8 mouse cellular contexts compared by ENCODE assay signal in genomic region chr19:45007425-45008191, GRCm38 (mm10). TPM values are rescaled to one million over a fixed set of nuclear protein-coding genes. Genes with fewer than 3 reads are reported as not detected.
DNase-seq lines count a peak whose midpoint lies in the region; ATAC-seq and TF ChIP-seq lines count a peak whose summit lies in the region.

No protein-coding gene starts in this region.

- peaks cover 68% of the 10 kb centered on the region for H3K36me3 ChIP-seq in erythroblast, embryonic 14.5 days (ENCODE audit: control insufficient read depth)
- peaks cover 52% of the 10 kb centered on the region for H3K36me3 ChIP-seq in intestine, postnatal 0 days (ENCODE audit: control insufficient read depth, insufficient read depth)
- peaks cover 74% of the 10 kb centered on the region for H3K36me3 ChIP-seq in midbrain, embryonic 10.5 days

- peak overlapping the region; percentile 93 for H3K4me2 ChIP-seq in intestine, postnatal 0 days (replicated peaks; ENCODE audit: low read depth)

- intact Hi-C loops in left cerebral cortex, adult 2 months (cut with DNase I) = no loop called here

- H3K4me1 ChIP-seq in erythroblast, embryonic 14.5 days (ENCODE audit: control insufficient read depth) = peaks cover 27% of the 10 kb centered on the region
- H3K4me1 ChIP-seq in intestine, postnatal 0 days (replicated peaks; ENCODE audit: control insufficient read depth, insufficient read depth, low read length) = no peaks in the 10 kb centered on the region; the same call in 1 of the 2 replicates
- H3K4me1 ChIP-seq in midbrain, embryonic 10.5 days = peaks cover 33% of the 10 kb centered on the region

- DNase-seq in adrenal gland, postnatal 36 days = peak; percentile 72 to 85
- no peak for DNase-seq in midbrain, embryonic 10.5 days (ENCODE audit: low spot score)
- no peak for DNase-seq in testis, postnatal 14 days (ENCODE audit: low spot score)
- DNase-seq in left cerebral cortex, adult 2 months (ENCODE audit: extremely low spot score in 1 of 2, low spot score in 2 of 2) = no peak
- no peak for DNase-seq in layer of hippocampus, adult 8-10 months (ENCODE audit: low spot score in 2 of 2)

- H3K27me3 ChIP-seq in erythroblast, embryonic 14.5 days (ENCODE audit: control insufficient read depth) = no peaks in the 10 kb centered on the region
- no peaks in the 10 kb centered on the region for H3K27me3 ChIP-seq in intestine, postnatal 0 days (replicated peaks; ENCODE audit: control insufficient read depth, insufficient read depth, low read length)
- no peaks in the 10 kb centered on the region for H3K27me3 ChIP-seq in midbrain, embryonic 10.5 days (ENCODE audit: low read depth, poor library complexity, severe bottlenecking)

- no peaks in the 10 kb centered on the region for H3K9me3 ChIP-seq in erythroblast, embryonic 14.5 days (ENCODE audit: control insufficient read depth, low read length)
- H3K9me3 ChIP-seq in intestine, postnatal 0 days (ENCODE audit: control insufficient read depth) = no peaks in the 10 kb centered on the region
- no peaks in the 10 kb centered on the region for H3K9me3 ChIP-seq in midbrain, embryonic 10.5 days (replicated peaks)

- peak overlapping the region; percentile 79 for H3K4me3 ChIP-seq in erythroblast, embryonic 14.5 days (replicated peaks)
- H3K4me3 ChIP-seq in intestine, postnatal 0 days (ENCODE audit: low read depth, low read length) = peak overlapping the region; percentile 86; the same call in 1 of the 2 replicates
- H3K4me3 ChIP-seq in midbrain, embryonic 10.5 days = peak overlapping the region; percentile 78
- no peak overlapping the region; the same call in 1 of the 2 replicates for H3K4me3 ChIP-seq in left cerebral cortex, adult 2 months

- H3K9ac ChIP-seq in intestine, postnatal 0 days (ENCODE audit: low read depth, low read length) = peak overlapping the region; percentile 74; the same call in 1 of the 2 replicates

- TF ChIP-seq CTCF in intestine, postnatal 0 days (IDR thresholded peaks at IDR 0.05; ENCODE audit: low read depth) = no peak
- TF ChIP-seq CTCF in left cerebral cortex, adult 2 months (IDR thresholded peaks at IDR 0.05) = no peak

- WGBS in intestine, postnatal 0 days = 70% methylated on average over 20 of the region's 20 CpGs
- 94% methylated on average over 20 of the region's 20 CpGs for WGBS in midbrain, embryonic 10.5 days

- no peak overlapping the region; the same call in 1 of the 2 replicates for H3K27ac ChIP-seq in intestine, postnatal 0 days (ENCODE audit: low read depth, low read length)
- H3K27ac ChIP-seq in midbrain, embryonic 10.5 days (replicated peaks) = peak overlapping the region; percentile 86
- no peak overlapping the region for H3K27ac ChIP-seq in left cerebral cortex, adult 2 months

- ATAC-seq in erythroblast, adult 5-6 weeks (replicated peaks; ENCODE audit: low FRiP score, poor library complexity, severe bottlenecking) = no peak
- ATAC-seq in intestine, postnatal 0 days = no peak

RNA-seq across cellular contexts. Expression of gene Mrpl43, which starts 1.4 kb away (rescaled TPM):
- 7.0 and 7.7 TPM in 2 replicates for polyA plus RNA-seq in erythroblast, embryonic 14.5 days (2012)
- total RNA-seq in erythroblast, adult 5-6 weeks (2015; ENCODE audit: low replicate concordance) = 9.2 and 14.0 TPM in 2 replicates
- total RNA-seq in erythroblast, adult 5-6 weeks (2017; ENCODE audit: low replicate concordance) = 8.0 and 11.6 TPM in 2 replicates
- 10 to 100 TPM; 49.0 to 53.6 TPM for total RNA-seq in adrenal gland, postnatal 36 days (2021)
- polyA plus RNA-seq in intestine, postnatal 0 days (2015; fragmentation: Nextera tagmentation; extraction: Ambion mirVana) = 80.1 and 83.0 TPM in 2 replicates
- 71.6 and 72.9 TPM in 2 replicates for polyA plus RNA-seq in midbrain, embryonic 10.5 days (2016; fragmentation: Nextera tagmentation; extraction: Ambion mirVana)
- total RNA-seq in left cerebral cortex, adult 2 months (2021) = 10 to 100 TPM; 40.9 to 41.8 TPM
- total RNA-seq in layer of hippocampus, adult 8-10 months (2022) = 10 to 100 TPM; 31.8 to 45.4 (median 39.1) TPM

RNA-seq across cellular contexts. Expression of gene Twnk, which starts 2.1 kb away (rescaled TPM):
- polyA plus RNA-seq in erythroblast, embryonic 14.5 days (2012) = 0.17 and 0.29 TPM in 2 replicates
- 0.84 and 3.5 TPM in 2 replicates for total RNA-seq in erythroblast, adult 5-6 weeks (2015; ENCODE audit: low replicate concordance)
- total RNA-seq in erythroblast, adult 5-6 weeks (2017; ENCODE audit: low replicate concordance) = 1.9 and 5.2 TPM in 2 replicates
- 10 to 100 TPM; 30.8 to 33.0 TPM for total RNA-seq in adrenal gland, postnatal 36 days (2021)
- polyA plus RNA-seq in intestine, postnatal 0 days (2015; fragmentation: Nextera tagmentation; extraction: Ambion mirVana) = 7.1 and 7.4 TPM in 2 replicates
- 31.4 and 33.6 TPM in 2 replicates for polyA plus RNA-seq in midbrain, embryonic 10.5 days (2016; fragmentation: Nextera tagmentation; extraction: Ambion mirVana)
- total RNA-seq in left cerebral cortex, adult 2 months (2021) = 10 to 100 TPM; 12.9 to 14.8 TPM
- total RNA-seq in layer of hippocampus, adult 8-10 months (2022) = 10 to 100 TPM; 13.3 to 16.3 (median 14.8) TPM

RNA-seq across cellular contexts. Expression of gene Lzts2, which starts 6.6 kb away (rescaled TPM):
- polyA plus RNA-seq in erythroblast, embryonic 14.5 days (2012) = 0.29 and 0.33 TPM in 2 replicates
- not detected in 2 replicates for total RNA-seq in erythroblast, adult 5-6 weeks (2015; ENCODE audit: low replicate concordance)
- total RNA-seq in erythroblast, adult 5-6 weeks (2017; ENCODE audit: low replicate concordance) = 0.42 and 0.60 TPM in 2 replicates
- total RNA-seq in adrenal gland, postnatal 36 days (2021) = 10 to 100 TPM; 90.4 to 95.6 TPM
- polyA plus RNA-seq in intestine, postnatal 0 days (2015; fragmentation: Nextera tagmentation; extraction: Ambion mirVana) = 26.0 and 26.2 TPM in 2 replicates
- polyA plus RNA-seq in midbrain, embryonic 10.5 days (2016; fragmentation: Nextera tagmentation; extraction: Ambion mirVana) = 55.1 and 58.4 TPM in 2 replicates
- 10 to 100 TPM; 36.5 to 39.1 TPM for total RNA-seq in left cerebral cortex, adult 2 months (2021)
- 10 to 100 TPM; 31.0 to 38.3 (median 33.3) TPM for total RNA-seq in layer of hippocampus, adult 8-10 months (2022)

RNA-seq across cellular contexts. Expression of gene Sema4g, which starts 18.7 kb away (rescaled TPM):
- polyA plus RNA-seq in erythroblast, embryonic 14.5 days (2012) = 0.05 TPM in 2 replicates
- total RNA-seq in erythroblast, adult 5-6 weeks (2015; ENCODE audit: low replicate concordance) = not detected in 2 replicates
- total RNA-seq in erythroblast, adult 5-6 weeks (2017; ENCODE audit: low replicate concordance) = 0.09 TPM in 1 of 2 replicates, not detected in the other
- 1 to 10 TPM; 4.2 to 5.6 TPM for total RNA-seq in adrenal gland, postnatal 36 days (2021)
- polyA plus RNA-seq in intestine, postnatal 0 days (2015; fragmentation: Nextera tagmentation; extraction: Ambion mirVana) = 7.8 and 10.0 TPM in 2 replicates
- 3.1 and 5.4 TPM in 2 replicates for polyA plus RNA-seq in midbrain, embryonic 10.5 days (2016; fragmentation: Nextera tagmentation; extraction: Ambion mirVana)
- 10 to 100 TPM; 19.4 to 24.4 TPM for total RNA-seq in left cerebral cortex, adult 2 months (2021)
- total RNA-seq in layer of hippocampus, adult 8-10 months (2022) = 10 to 100 TPM; 25.4 to 27.7 (median 26.1) TPM

RNA-seq across cellular contexts. Expression of gene Pdzd7, which starts 37.9 kb away (rescaled TPM):
- polyA plus RNA-seq in erythroblast, embryonic 14.5 days (2012) = not detected in 2 replicates
- total RNA-seq in erythroblast, adult 5-6 weeks (2015; ENCODE audit: low replicate concordance) = not detected in 2 replicates
- 0.28 TPM in 1 of 2 replicates, not detected in the other for total RNA-seq in erythroblast, adult 5-6 weeks (2017; ENCODE audit: low replicate concordance)
- under 1 TPM; 0.13 to 0.23 TPM for total RNA-seq in adrenal gland, postnatal 36 days (2021)
- polyA plus RNA-seq in intestine, postnatal 0 days (2015; fragmentation: Nextera tagmentation; extraction: Ambion mirVana) = 0.22 and 0.37 TPM in 2 replicates
- 0.19 and 0.34 TPM in 2 replicates for polyA plus RNA-seq in midbrain, embryonic 10.5 days (2016; fragmentation: Nextera tagmentation; extraction: Ambion mirVana)
- 1 to 10 TPM; 5.2 to 6.1 TPM for total RNA-seq in left cerebral cortex, adult 2 months (2021)
- 1 to 10 TPM; 3.1 to 3.8 (median 3.4) TPM for total RNA-seq in layer of hippocampus, adult 8-10 months (2022)

Comparison
In these comparisons a context has a peak if more than half of its experiments do, and no peak if none do; other contexts are left out.
1. DNase-seq: peak in adrenal gland, postnatal 36 days (2 of 2); none in midbrain, embryonic 10.5 days (single experiment), testis, postnatal 14 days (single experiment), left cerebral cortex, adult 2 months (0 of 2) and layer of hippocampus, adult 8-10 months (0 of 2).
2. RNA of gene Lzts2, which starts 6.6 kb away (total RNA-seq): 90.4 to 95.6 TPM in adrenal gland, postnatal 36 days, 36.5 to 39.1 TPM in left cerebral cortex, adult 2 months and 31.0 to 38.3 TPM in layer of hippocampus, adult 8-10 months; 0.42 to 0.60 TPM in erythroblast, adult 5-6 weeks; every median in the first group is over 10 times any median in the second.